Mouse (Mus musculus) liver, embryonic 15.5 days (tissue): ENCODE results near the gene Isyna1. TPM values are rescaled to one million over a fixed set of nuclear protein-coding genes. Genes with fewer than 3 reads are reported as not detected.
A peak's percentile ranks its signal among the peaks of the same experiment; 100 is the strongest.

Experiments
- ATAC-seq: fragments of 200-750 bp; cut with Nextera tagmentation; 2 replicates; pipeline ENCODE4 v1.8.0; 2017; ENCODE audit warnings: moderate number of reproducible peaks, mild to moderate bottlenecking, moderate library complexity; ENCODE audit not compliant: insufficient read depth
- H3K27ac ChIP-seq: fragments of 300-500 bp; sonication (generic); replicated peaks from 2 replicates; pipeline ENCODE4 v1.5.1; 2015; ENCODE audit warnings: mild to moderate bottlenecking, inconsistent platforms
- H3K27me3 ChIP-seq: fragments of 300-500 bp; sonication (generic); 2 replicates; pipeline ENCODE4 v1.6.1; 2015; ENCODE audit warnings: mild to moderate bottlenecking, inconsistent platforms
- H3K36me3 ChIP-seq: fragments of 300-500 bp; sonication (generic); replicated peaks from 2 replicates; pipeline ENCODE4 v1.6.1; 2015; ENCODE audit warnings: moderate library complexity, mild to moderate bottlenecking, inconsistent platforms
- H3K4me1 ChIP-seq: fragments of 300-500 bp; sonication (generic); replicated peaks from 2 replicates; pipeline ENCODE4 v1.6.1; 2015; ENCODE audit warnings: inconsistent platforms
- H3K4me2 ChIP-seq: fragments of 300-500 bp; sonication (generic); 2 replicates; pipeline ENCODE4 v1.6.1; 2015; ENCODE audit warnings: moderate library complexity, mild to moderate bottlenecking, inconsistent platforms
- H3K4me3 ChIP-seq: fragments of 300-500 bp; sonication (generic); replicated peaks from 2 replicates; pipeline ENCODE4 v1.5.1; 2015; ENCODE audit warnings: mild to moderate bottlenecking, inconsistent platforms
- H3K9ac ChIP-seq: fragments of 300-500 bp; sonication (generic); 2 replicates; pipeline ENCODE4 v1.6.1; 2015; ENCODE audit warnings: moderate library complexity, mild to moderate bottlenecking, inconsistent platforms
- H3K9me3 ChIP-seq: fragments of 300-500 bp; sonication (generic); replicated peaks from 2 replicates; pipeline ENCODE4 v1.6.1; 2016; ENCODE audit warnings: inconsistent platforms
- WGBS: fragments of 180-500 bp; shearing (Covaris S2); methylation state at CpG from one replicate; pipeline ENCODE4 v1.1.7; 2015; ENCODE audit warnings: mixed read lengths; ENCODE audit not compliant: insufficient replicate concordance; 5-methylcytosine and 5-hydroxymethylcytosine counted together
- polyA plus RNA-seq: library from polyadenylated mRNA; unstranded; fragments of >200 nt; fragmentation: Nextera tagmentation; extraction: Ambion mirVana; gene quantifications from 2 replicates; pipeline ENCODE4 v1.2.1, GENCODE M21; 2015

Gene Isyna1
- polyA plus RNA-seq, 1 experiment from 2014 or later: 43.2 TPM

DNA sequence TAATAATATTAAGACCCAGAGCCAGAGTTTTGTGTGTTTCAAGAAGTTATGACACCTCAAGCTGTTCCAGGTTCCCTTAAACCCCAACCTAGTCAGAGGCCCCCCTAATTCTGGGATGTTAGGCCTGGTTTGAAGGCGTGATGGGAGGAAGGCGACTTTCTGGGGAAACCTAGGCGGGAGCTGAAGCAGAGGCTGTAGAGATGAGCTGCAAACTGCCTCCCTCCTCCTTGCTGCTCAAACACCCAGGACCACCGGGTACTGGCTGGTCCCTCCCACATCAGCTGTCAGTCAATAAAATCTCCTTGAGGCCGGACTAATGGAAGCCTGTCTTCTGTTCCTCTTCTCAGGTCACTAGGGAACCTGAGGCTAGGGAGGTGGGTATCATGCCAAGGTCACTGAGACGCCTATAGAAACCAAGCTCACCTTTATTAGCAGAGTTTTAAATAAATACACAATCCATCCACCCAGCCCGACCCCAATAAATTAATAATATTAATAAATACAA is 34.9 kb downstream of the Isyna1 start:
- H3K36me3 ChIP-seq: no peaks in the 10 kb centered on the region
- no peak for ATAC-seq
- 55% methylated on average over 7 of the region's 7 CpGs for WGBS

DNA sequence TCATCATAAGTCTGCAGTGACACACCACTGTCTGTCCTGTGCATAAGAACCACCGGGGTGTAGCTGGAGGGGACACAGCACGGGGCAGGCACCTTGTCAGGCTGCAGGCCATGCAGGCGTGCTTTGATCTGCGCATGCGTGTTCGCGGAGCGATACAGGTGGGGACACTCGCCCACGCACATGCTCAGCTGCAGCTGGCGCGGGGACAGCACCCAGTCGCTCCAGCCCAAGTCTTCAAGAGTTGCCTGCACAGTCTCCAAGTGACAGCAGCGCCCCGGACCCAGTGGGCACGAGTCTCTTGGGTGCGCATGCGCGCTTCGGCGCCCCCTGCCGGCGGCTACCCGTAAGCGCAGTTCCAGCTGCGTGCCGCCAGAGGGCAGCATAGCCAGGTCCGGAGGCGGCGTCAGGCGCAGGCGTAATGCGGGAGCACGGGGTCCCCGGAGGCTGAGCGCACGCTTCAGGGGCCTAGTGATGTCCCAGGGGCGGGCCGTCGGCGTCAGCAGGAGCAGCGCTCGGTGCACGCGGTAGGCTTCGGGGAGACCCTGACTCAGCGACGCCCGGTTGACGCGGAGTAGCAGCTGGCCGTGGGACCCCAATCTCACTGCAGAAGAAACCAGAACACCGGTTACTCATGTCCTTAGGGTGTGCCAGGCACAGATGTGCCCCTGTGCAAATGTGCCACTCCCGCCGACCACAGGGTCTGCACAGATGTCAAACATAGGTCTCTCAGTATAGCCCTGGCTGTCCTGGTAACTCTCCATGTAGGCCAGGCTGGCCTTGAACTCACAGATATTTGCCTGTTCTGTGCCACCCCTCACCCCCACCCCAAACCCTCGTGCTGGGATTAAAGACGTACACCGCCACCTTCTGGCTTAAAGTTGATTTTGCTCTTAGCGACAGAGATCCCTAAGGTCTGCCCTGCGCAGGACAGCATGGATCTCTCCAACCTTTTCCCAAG is 35.7 kb downstream of the Isyna1 start:
- 0 out of 2 replicates have a peak, but pooled peaks cover 3% of the 10 kb centered on the region for H3K9me3 ChIP-seq
- H3K9ac ChIP-seq: peak overlapping the region; percentile 73
- H3K4me1 ChIP-seq: peaks cover 56% of the 10 kb centered on the region
- peak overlapping the region; percentile 94 for H3K4me2 ChIP-seq
- peak overlapping the region; percentile 80 for H3K27ac ChIP-seq
- under 1% methylated on average over 60 of the region's 60 CpGs for WGBS
- peak; percentile 70 for ATAC-seq
- H3K4me3 ChIP-seq: peak overlapping the region; percentile 73
- H3K36me3 ChIP-seq: no peaks in the 10 kb centered on the region
- peaks cover 18% of the 10 kb centered on the region for H3K27me3 ChIP-seq

More for the DNA sequence above, 34.9 kb downstream of the Isyna1 start:
- Histone ChIP-seq H3K27me3 (peaks cover 18% of the 10 kb centered on the region), H3K4me2 (peak overlapping the region; percentile 94), H3K9me3 (0 out of 2 replicates have a peak, but pooled peaks cover 5% of the 10 kb centered on the region), H3K9ac (peak overlapping the region; percentile 73; the same call in 1 of the 2 replicates), H3K4me3 (peak overlapping the region; percentile 73), H3K4me1 (peaks cover 56% of the 10 kb centered on the region), H3K27ac (peak overlapping the region; percentile 80)

- peak overlapping the region; percentile 73 for H3K4me3 ChIP-seq
- peak overlapping the region; percentile 94 for H3K4me2 ChIP-seq
- H3K4me1 ChIP-seq: peaks cover 58% of the 10 kb centered on the region
- 11% methylated on average over 22 of the region's 22 CpGs for WGBS
- no peaks in the 10 kb centered on the region for H3K36me3 ChIP-seq
- H3K27me3 ChIP-seq: peaks cover 18% of the 10 kb centered on the region
- ATAC-seq: peak; percentile 56
- no peaks in the 10 kb centered on the region for H3K9me3 ChIP-seq
- peak overlapping the region; percentile 73 for H3K9ac ChIP-seq
- H3K27ac ChIP-seq: peak overlapping the region; percentile 81
These were observed 36.6 kb downstream of the Isyna1 start for GRCm38 (mm10) chr8:70630532-70631381.

DNA sequence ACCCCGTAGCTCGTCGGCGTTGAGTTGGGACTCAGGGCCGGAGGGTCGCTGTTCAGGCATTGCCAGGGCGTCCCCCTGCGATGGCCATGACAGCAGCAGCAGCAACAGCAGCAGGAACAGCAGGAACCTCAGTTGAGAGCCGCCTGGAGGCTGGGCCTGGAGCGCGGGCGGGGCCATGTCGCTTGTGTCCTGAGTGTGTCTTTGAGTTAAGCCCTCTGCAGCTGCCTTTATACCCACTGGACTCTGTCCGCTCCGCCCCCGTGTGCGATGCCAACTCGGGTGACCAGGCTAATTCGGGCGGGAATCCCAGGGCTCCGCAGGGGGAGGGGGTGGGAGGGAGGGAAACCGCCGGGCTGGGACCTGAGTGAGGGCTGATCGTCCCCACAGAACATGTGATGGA is 37.3 kb downstream of the Isyna1 start:
- Histone ChIP-seq H3K4me2 (peak overlapping the region; percentile 94), H3K4me1 (peaks cover 64% of the 10 kb centered on the region), H3K27ac (peak overlapping the region; percentile 81), H3K9ac (peak overlapping the region; percentile 33; the same call in 1 of the 2 replicates), H3K36me3 (no peaks in the 10 kb centered on the region), H3K27me3 (peaks cover 18% of the 10 kb centered on the region), H3K4me3 (peak overlapping the region; percentile 73), H3K9me3 (no peaks in the 10 kb centered on the region)
- peak; percentile 4; the same call in 1 of the 2 replicates for ATAC-seq
- WGBS: 10% methylated on average over 24 of the region's 24 CpGs

DNA sequence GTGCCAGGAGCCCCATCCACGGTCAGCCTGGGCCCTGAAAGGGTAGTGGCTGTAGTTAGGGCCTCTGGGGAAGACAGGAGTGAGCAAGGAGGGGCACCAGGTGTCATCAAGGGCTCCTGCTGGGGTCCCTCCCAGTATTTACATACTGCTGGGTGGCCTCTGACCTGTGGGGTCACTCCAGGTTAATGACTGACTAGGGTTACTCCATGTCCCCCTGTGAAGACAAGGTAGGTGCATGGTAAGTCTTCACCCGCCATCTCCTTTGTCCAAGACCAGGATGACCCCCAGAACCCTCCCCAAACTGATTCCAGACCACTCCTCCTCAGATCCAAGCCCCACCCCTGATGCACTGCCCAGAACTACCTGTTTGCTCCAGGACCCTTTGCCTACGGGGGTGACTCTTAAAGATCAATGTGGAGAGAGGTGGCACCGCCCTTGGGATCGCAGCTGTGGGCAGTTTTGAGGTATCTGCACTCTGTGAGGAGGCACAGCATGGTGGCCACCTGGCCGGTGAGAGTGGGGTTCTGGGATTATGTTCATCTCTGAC is 38.2 kb downstream of the Isyna1 start, which contains the start of gene Gdf15:
Gene Gdf15 (minus strand): TSS at position 111 of the 547 bp plus-strand sequence.
- Histone ChIP-seq H3K4me3 (peak within 1 kb of the TSS; percentile 73), H3K36me3 (no peaks in the 10 kb centered on the region), H3K27ac (peak within 1 kb of the TSS; percentile 81), H3K9ac (peak within 1 kb of the TSS; percentile 33; the same call in 1 of the 2 replicates), H3K9me3 (no peaks in the 10 kb centered on the region), H3K27me3 (peaks cover 18% of the 10 kb centered on the region), H3K4me1 (peaks cover 73% of the 10 kb centered on the region), H3K4me2 (peak within 1 kb of the TSS; percentile 94)
- 0 out of 2 replicates have a peak, but pooled peaks have one; percentile 6 for ATAC-seq
- WGBS: 71% methylated on average over 6 of the region's 6 CpGs

DNA sequence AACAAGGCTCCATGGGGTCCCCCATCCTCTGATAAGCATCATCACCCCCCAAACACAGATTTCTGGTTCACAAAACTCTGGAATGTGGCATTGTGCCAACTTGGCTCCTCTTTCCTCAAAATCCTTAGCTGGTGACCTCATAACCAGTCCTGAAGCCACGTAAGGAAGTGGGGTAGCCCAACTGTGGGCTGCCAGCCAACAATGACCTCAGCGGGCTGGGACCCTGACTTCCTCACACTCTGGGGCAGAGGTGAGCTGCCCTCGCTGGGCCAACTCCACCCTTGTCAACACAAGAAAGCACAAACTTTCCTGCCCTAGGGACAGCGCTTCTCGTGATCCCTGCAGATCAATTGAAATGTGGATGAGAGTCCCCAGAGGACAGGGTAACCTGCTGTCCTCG is 39.9 kb downstream of the Isyna1 start:
- H3K9me3 ChIP-seq: no peaks in the 10 kb centered on the region
- H3K36me3 ChIP-seq: no peaks in the 10 kb centered on the region
- H3K4me2 ChIP-seq: no peak overlapping the region
- H3K4me3 ChIP-seq: no peak overlapping the region
- WGBS: 39% methylated on average over 6 of the region's 6 CpGs
- H3K9ac ChIP-seq: no peak overlapping the region
- H3K27ac ChIP-seq: peak overlapping the region; percentile 81
- H3K27me3 ChIP-seq: peaks cover 18% of the 10 kb centered on the region
- peak; percentile 4; the same call in 1 of the 2 replicates for ATAC-seq
- H3K4me1 ChIP-seq: peaks cover 79% of the 10 kb centered on the region

- H3K9ac ChIP-seq: peak overlapping the region; percentile 20; the same call in 1 of the 2 replicates
- no peak overlapping the region for H3K4me2 ChIP-seq
These were observed 41.4 kb downstream of the Isyna1 start for GRCm38 (mm10) chr8:70635527-70635926.

DNA sequence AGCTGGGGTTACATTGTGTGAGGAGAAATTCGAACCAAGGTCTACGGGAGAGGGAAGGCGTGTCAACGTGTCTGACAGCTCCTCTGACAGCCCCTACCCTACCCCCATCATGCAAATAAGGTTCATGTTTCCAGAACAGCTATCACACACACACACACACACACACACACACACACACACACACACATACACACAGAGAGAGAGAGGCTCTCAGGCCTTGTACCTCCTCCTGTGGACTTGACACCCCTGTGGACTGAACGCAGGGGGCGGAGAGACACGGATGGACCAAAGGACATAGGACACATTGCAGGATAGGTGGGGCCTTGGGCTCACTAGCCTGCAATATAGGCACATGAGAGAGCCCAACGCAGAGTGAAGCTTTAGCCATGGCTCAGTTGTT is 42.7 kb downstream of the Isyna1 start:
- Histone ChIP-seq H3K27ac (peak overlapping the region; percentile 70), H3K4me2 (no peak overlapping the region), H3K36me3 (no peaks in the 10 kb centered on the region), H3K4me3 (no peak overlapping the region), H3K9me3 (no peaks in the 10 kb centered on the region), H3K9ac (no peak overlapping the region), H3K27me3 (peaks cover 5% of the 10 kb centered on the region; the same call in 1 of the 2 replicates), H3K4me1 (peaks cover 53% of the 10 kb centered on the region)
- peak; percentile 65 for ATAC-seq
- WGBS: 49% methylated on average over 8 of the region's 8 CpGs

More at GRCm38 (mm10) chr8:70635527-70635926, 41.4 kb downstream of the Isyna1 start:
- Histone ChIP-seq H3K27me3 (peaks cover 18% of the 10 kb centered on the region), H3K4me3 (no peak overlapping the region), H3K27ac (peak overlapping the region; percentile 81), H3K36me3 (no peaks in the 10 kb centered on the region), H3K4me1 (peaks cover 65% of the 10 kb centered on the region), H3K9me3 (no peaks in the 10 kb centered on the region)
- ATAC-seq: no peak
- 24% methylated on average over 6 of the region's 6 CpGs for WGBS

GRCm38 (mm10) chr8:70638752-70639151 is 44.6 kb downstream of the Isyna1 start:
- Histone ChIP-seq H3K4me2 (no peak overlapping the region), H3K9me3 (no peaks in the 10 kb centered on the region), H3K27me3 (no peaks in the 10 kb centered on the region), H3K4me3 (no peak overlapping the region), H3K4me1 (peaks cover 44% of the 10 kb centered on the region), H3K36me3 (no peaks in the 10 kb centered on the region), H3K9ac (no peak overlapping the region), H3K27ac (no peak overlapping the region)
- 65% methylated on average over 9 of the region's 9 CpGs for WGBS
- no peak for ATAC-seq

GRCm38 (mm10) chr8:70643019-70643418 is 48.8 kb downstream of the Isyna1 start:
- 57% methylated on average over 3 of the region's 3 CpGs for WGBS
- no peaks in the 10 kb centered on the region for H3K27me3 ChIP-seq
- H3K36me3 ChIP-seq: no peaks in the 10 kb centered on the region
- no peak overlapping the region for H3K4me2 ChIP-seq
- H3K27ac ChIP-seq: no peak overlapping the region
- H3K4me3 ChIP-seq: no peak overlapping the region
- ATAC-seq: no peak
- H3K4me1 ChIP-seq: peaks cover 26% of the 10 kb centered on the region
- no peak overlapping the region for H3K9ac ChIP-seq
- no peaks in the 10 kb centered on the region for H3K9me3 ChIP-seq
